Mouse (Mus musculus) kidney, adult 2 months (tissue): Measurements from ENCODE around the gene Ssr2.

ENCODE experiments used
- CTCF ChIP-seq: fragments of 200-500 bp; conservative IDR thresholded peaks from 2 replicates; pipeline ENCODE4 v1.5.1; 2011; ENCODE audit warnings: low read depth, mild to moderate bottlenecking, control low read depth, low read length, moderate library complexity, mixed read lengths; ENCODE audit not compliant: insufficient read depth, insufficient read length
- POLR2A ChIP-seq: fragments of 200-500 bp; IDR thresholded peaks from one replicate; pipeline ENCODE4 v1.6.1; 2011; ENCODE audit warnings: low read depth, low read length, control low read depth

DNA sequence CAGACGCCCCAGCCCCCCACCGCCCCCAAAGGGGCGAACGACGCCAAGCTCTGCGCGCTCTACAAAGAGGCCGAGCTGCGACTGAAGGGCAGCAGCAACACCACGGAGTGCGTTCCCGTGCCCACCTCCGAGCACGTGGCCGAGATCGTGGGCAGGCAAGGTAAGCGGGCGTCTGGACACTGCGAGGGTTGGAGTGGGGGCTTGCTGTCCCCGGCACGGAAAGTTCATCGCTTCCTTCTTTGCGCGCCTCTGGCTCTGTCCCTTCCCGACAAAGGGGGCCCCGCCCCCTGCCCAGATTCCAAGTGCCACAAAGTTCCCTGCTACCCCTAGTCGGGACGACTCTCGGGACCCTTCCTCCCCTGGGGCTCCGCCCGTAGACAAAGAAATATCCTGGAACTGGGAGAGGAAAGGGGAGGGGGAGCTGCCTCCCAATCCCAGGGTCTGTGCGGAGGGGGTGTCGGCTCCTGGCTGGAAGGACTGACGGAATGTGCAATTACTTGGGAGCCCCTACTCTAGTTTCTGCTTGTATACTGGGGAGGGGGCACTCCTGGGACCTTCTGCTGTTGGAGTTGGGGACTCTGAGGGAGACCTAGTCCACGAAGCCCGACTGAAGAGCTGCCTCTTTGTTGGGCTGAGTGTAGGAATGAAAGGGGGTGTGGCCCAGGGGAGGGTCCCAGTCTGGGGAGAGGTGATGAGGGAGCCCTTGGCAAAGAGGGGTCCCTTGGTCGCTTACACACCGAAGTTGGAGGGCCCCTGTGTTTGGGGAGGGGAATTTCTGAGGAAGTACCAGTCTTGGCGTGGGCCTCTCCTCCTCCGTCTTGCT, 42.8 kb upstream of the Ssr2 start:
- no peak for TF ChIP-seq POLR2A
- no peak for TF ChIP-seq CTCF
